Mouse (Mus musculus) MEL (cell line): ENCODE measurements around the gene Tatdn3.

ENCODE experiments used
- CHD2 ChIP-seq: IDR thresholded peaks from 2 replicates; pipeline ENCODE4 v1.6.1; 2011; ENCODE audit warnings: low read length, improper control_type of control experiment
- CTCF ChIP-seq, 3 experiments: IDR thresholded peaks in 2 of 3; conservative IDR thresholded peaks in 1 of 3; 2 replicates each; pipeline ENCODE4 v1.5.1; 2011 to 2012; ENCODE audit warnings: low read length in 3 of 3, low read depth in 2 of 3, mild to moderate bottlenecking in 2 of 3, improper control_type of control experiment in 1 of 3, inconsistent platforms in 1 of 3, mixed read lengths in 1 of 3, moderate library complexity in 1 of 3; ENCODE audit not compliant: control insufficient read depth in 1 of 3, insufficient read depth in 1 of 3, poor library complexity in 1 of 3, severe bottlenecking in 1 of 3
- EP300 ChIP-seq, 2 experiments: IDR thresholded peaks; 2 replicates each; pipeline ENCODE4 v1.6.1; 2011; ENCODE audit warnings: improper control_type of control experiment in 2 of 2, low read length in 2 of 2, low read depth in 1 of 2, mild to moderate bottlenecking in 1 of 2
- GATA1 ChIP-seq: IDR thresholded peaks from 2 replicates; pipeline ENCODE4 v1.6.1; 2011; ENCODE audit warnings: low read depth, low read length, improper control_type of control experiment
- MEF2A ChIP-seq: IDR thresholded peaks from 2 replicates; pipeline ENCODE4 v1.6.1; 2014; ENCODE audit warnings: low read depth, mild to moderate bottlenecking, inconsistent platforms, low read length, improper control_type of control experiment; ENCODE audit not compliant: poor library complexity, insufficient replicate concordance, severe bottlenecking; ENCODE audit errors: extremely low read depth
- NELFE ChIP-seq: IDR thresholded peaks from 2 replicates; pipeline ENCODE4 v1.6.1; 2011; ENCODE audit warnings: low read depth, low read length, improper control_type of control experiment
- POLR2A ChIP-seq, 2 experiments: IDR thresholded peaks; 2 replicates each; pipeline ENCODE4 v1.6.1; 2011 to 2012; ENCODE audit warnings: low read length in 2 of 2, mild to moderate bottlenecking in 2 of 2, control low read depth in 1 of 2, improper control_type of control experiment in 1 of 2, low read depth in 1 of 2, moderate library complexity in 1 of 2; ENCODE audit not compliant: control insufficient read depth in 1 of 2, insufficient read depth in 1 of 2, poor library complexity in 1 of 2
- UBTF ChIP-seq: IDR thresholded peaks from 2 replicates; pipeline ENCODE4 v1.6.1; 2012; ENCODE audit warnings: low read depth, mild to moderate bottlenecking, inconsistent platforms, low read length, improper control_type of control experiment, moderate library complexity, borderline replicate concordance; ENCODE audit not compliant: insufficient read depth
- USF1 ChIP-seq: IDR thresholded peaks from 2 replicates; pipeline ENCODE4 v1.6.1; 2014; ENCODE audit warnings: low read depth, mild to moderate bottlenecking, inconsistent platforms, low read length, improper control_type of control experiment, moderate library complexity
- ZKSCAN1 ChIP-seq: IDR thresholded peaks from 2 replicates; pipeline ENCODE4 v1.6.1; 2012; ENCODE audit warnings: low read depth, mild to moderate bottlenecking, inconsistent platforms, low read length, improper control_type of control experiment, moderate library complexity

- TF ChIP-seq NELFE: no peak
- no peak for TF ChIP-seq GATA1
- no peak for TF ChIP-seq CTCF (IDR thresholded peaks at IDR 0.05 in 2 of 3, conservative IDR thresholded peaks at IDR 0.05 in 1 of 3; ENCODE audit: control insufficient read depth in 1 of 3, insufficient read depth in 1 of 3, low read depth in 2 of 3, low read length in 3 of 3, poor library complexity in 1 of 3, severe bottlenecking in 1 of 3)
- no peak for TF ChIP-seq MEF2A
- no peak for TF ChIP-seq EP300 (IDR thresholded peaks at IDR 0.05; ENCODE audit: low read depth in 1 of 2, low read length in 2 of 2)
- TF ChIP-seq CHD2: no peak
- no peak for TF ChIP-seq UBTF
- TF ChIP-seq POLR2A (IDR thresholded peaks at IDR 0.05; ENCODE audit: control insufficient read depth in 1 of 2, insufficient read depth in 1 of 2, low read depth in 1 of 2, low read length in 2 of 2, poor library complexity in 1 of 2): no peak
- no peak for TF ChIP-seq USF1
- no peak for TF ChIP-seq ZKSCAN1
Observed at GRCm38 (mm10) chr1:191019803-191020202, 42.9 kb downstream of the Tatdn3 start.
